Mouse (Mus musculus) stomach, embryonic 14.5 days (tissue): ENCODE data around the gene U2af1. TPM values are rescaled to one million over a fixed set of nuclear protein-coding genes. Genes with fewer than 3 reads are reported as not detected.
"Not testable (repeated sequence)": the region's sequence is repeated elsewhere in the genome, so short reads cannot be mapped to it uniquely, and the experiment has no call there.

ENCODE experiments used
- ATAC-seq: fragments of 200-750 bp; cut with Nextera tagmentation; 2 replicates; pipeline ENCODE4 v1.8.0; 2017; ENCODE audit warnings: low read depth, moderate TSS enrichment; ENCODE audit not compliant: insufficient number of reproducible peaks, insufficient read depth, low FRiP score
- H3K27ac ChIP-seq: fragments of 300-500 bp; sonication (generic); 2 replicates; pipeline ENCODE4 v1.5.1; 2014; ENCODE audit warnings: mild to moderate bottlenecking, low read length, moderate library complexity, mixed read lengths
- H3K27me3 ChIP-seq: fragments of 300-500 bp; sonication (generic); 2 replicates; pipeline ENCODE4 v1.6.1; 2014; ENCODE audit warnings: low read length, control low read depth, mixed read lengths; ENCODE audit not compliant: control insufficient read depth, insufficient read depth
- H3K36me3 ChIP-seq: fragments of 300-500 bp; sonication (generic); 2 replicates; pipeline ENCODE4 v1.6.1; 2014; ENCODE audit warnings: mild to moderate bottlenecking, control low read depth, low read length, moderate library complexity, mixed read lengths; ENCODE audit not compliant: control insufficient read depth, insufficient read depth
- H3K4me1 ChIP-seq: fragments of 300-500 bp; sonication (generic); 2 replicates; pipeline ENCODE4 v1.6.1; 2014; ENCODE audit warnings: low read length, control low read depth, mixed read lengths; ENCODE audit not compliant: control insufficient read depth, insufficient read depth
- H3K4me2 ChIP-seq: fragments of 300-500 bp; sonication (generic); replicated peaks from 2 replicates; pipeline ENCODE4 v1.6.1; 2014; ENCODE audit warnings: low read depth, low read length, control low read depth
- H3K4me3 ChIP-seq: fragments of 300-500 bp; sonication (generic); 2 replicates; pipeline ENCODE4 v1.5.1; 2014; ENCODE audit warnings: low read depth, low read length, control low read depth
- H3K9ac ChIP-seq: fragments of 300-500 bp; sonication (generic); replicated peaks from 2 replicates; pipeline ENCODE4 v1.6.1; 2014; ENCODE audit warnings: low read depth, mild to moderate bottlenecking, control low read depth, low read length, moderate library complexity, mixed read lengths
- H3K9me3 ChIP-seq: fragments of 300-500 bp; sonication (generic); 2 replicates; pipeline ENCODE4 v1.6.1; 2016; ENCODE audit warnings: low read depth, low read length, control low read depth; ENCODE audit not compliant: control insufficient read depth
- WGBS: fragments of 180-500 bp; shearing (Covaris S2); extraction: QIAGEN DNeasy Blood & Tissue Kit; methylation state at CpG from one replicate; pipeline ENCODE4 v1.1.7; 2014; 5-methylcytosine and 5-hydroxymethylcytosine counted together
- polyA plus RNA-seq: library from polyadenylated mRNA; unstranded; fragments of >200 nt; fragmentation: Nextera tagmentation; extraction: Ambion mirVana; gene quantifications from 2 replicates; pipeline ENCODE4 v1.2.1, GENCODE M21; 2014

U2af1 gene
- polyA plus RNA-seq, 1 experiment from 2014 or later: 165 TPM

DNA sequence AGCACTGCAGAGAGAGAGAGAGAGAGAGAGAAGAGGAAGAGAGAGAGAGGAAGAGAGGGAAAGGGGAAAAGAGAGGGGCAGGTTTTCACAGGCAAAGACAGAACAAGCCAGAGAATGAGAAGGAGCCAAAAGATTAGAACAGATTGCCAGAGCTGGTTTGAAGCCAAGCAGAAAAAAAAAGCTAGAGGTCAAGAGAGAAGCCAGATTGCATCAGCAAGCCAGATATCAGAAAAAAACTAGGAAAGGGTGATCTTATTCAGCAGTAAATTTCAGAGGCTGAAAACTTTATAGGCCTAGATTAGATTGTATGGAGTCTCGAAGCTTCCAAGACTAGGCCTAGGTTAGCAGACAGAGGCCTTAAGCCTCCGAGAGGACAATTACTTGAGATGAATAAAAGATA is 30.7 kb downstream of the U2af1 start:
- H3K4me2 ChIP-seq: no peak overlapping the region
- no peaks in the 10 kb centered on the region for H3K4me1 ChIP-seq
- no peaks in the 10 kb centered on the region for H3K27me3 ChIP-seq
- WGBS: 95% methylated on average over 2 of the region's 2 CpGs
- H3K4me3 ChIP-seq: no peak overlapping the region
- H3K9me3 ChIP-seq: no peaks in the 10 kb centered on the region
- no peak for ATAC-seq
- no peaks in the 10 kb centered on the region for H3K36me3 ChIP-seq
- H3K9ac ChIP-seq: no peak overlapping the region
- no peak overlapping the region for H3K27ac ChIP-seq

DNA sequence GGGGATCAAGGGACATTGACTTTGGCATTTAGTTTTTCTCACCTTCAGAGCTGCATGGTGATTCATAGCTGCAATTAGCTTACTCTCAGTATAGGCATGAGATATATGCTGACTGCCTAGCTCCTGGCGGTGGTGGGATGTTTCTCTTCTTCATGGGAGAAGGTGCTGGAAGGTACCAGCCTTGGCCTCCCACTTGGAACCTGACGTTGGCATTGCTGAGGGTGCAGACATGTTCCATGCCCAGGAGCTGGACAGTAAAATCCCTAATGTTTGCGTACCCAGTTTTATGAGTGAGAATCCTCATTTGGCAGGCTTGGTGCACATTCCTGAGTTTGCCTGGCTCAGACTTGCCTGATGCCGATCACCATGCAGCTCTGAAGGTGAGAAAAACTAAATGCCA is 35.6 kb downstream of the U2af1 start:
- H3K9ac ChIP-seq: no peak overlapping the region
- no peak overlapping the region for H3K4me2 ChIP-seq
- H3K27me3 ChIP-seq: no peaks in the 10 kb centered on the region
- no peaks in the 10 kb centered on the region for H3K4me1 ChIP-seq
- WGBS: 88% methylated on average over 4 of the region's 4 CpGs
- no peaks in the 10 kb centered on the region for H3K9me3 ChIP-seq
- no peak overlapping the region for H3K27ac ChIP-seq
- no peaks in the 10 kb centered on the region for H3K36me3 ChIP-seq
- ATAC-seq: no peak
- no peak overlapping the region for H3K4me3 ChIP-seq

DNA sequence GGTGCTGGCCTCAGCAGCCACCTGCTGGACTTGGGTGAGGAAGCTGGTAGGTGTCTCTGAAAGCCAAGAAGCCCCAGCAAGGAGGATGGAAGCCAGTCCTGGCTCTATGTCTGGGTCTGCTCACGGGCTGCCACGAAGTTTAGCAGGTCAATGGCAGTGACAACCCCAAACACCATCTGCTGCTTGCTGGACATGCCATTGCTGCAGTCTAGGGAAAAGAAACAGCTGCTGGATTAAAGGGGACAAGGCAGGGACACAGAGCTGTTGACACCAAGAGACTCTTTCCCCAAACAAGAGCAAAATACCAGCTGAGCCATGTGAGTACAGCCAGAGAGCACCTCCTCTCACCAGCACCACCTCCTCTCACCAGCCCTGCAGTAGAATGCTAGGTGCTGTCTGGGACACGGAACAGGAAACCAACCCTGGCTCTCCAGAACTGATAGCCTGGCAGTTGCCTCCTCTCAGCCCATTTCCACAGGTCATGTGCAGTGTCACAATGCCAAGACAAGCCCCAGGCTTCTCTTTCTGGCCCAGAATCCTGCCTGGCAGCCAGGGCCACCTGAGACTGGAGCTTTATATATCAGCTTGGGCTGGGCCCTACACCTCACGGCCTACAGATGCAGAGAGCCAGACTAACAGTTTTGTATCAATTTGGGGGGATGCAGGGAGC is 45.5 kb downstream of the U2af1 start:
- no peak for ATAC-seq
- Histone ChIP-seq H3K27me3 (no peaks in the 10 kb centered on the region), H3K4me2 (no peak overlapping the region), H3K4me1 (no peaks in the 10 kb centered on the region), H3K36me3 (no peaks in the 10 kb centered on the region; the same call in 1 of the 2 replicates), H3K4me3 (no peak overlapping the region), H3K27ac (no peak overlapping the region), H3K9me3 (no peaks in the 10 kb centered on the region), H3K9ac (no peak overlapping the region)
- 75% methylated on average over 4 of the region's 4 CpGs for WGBS

DNA sequence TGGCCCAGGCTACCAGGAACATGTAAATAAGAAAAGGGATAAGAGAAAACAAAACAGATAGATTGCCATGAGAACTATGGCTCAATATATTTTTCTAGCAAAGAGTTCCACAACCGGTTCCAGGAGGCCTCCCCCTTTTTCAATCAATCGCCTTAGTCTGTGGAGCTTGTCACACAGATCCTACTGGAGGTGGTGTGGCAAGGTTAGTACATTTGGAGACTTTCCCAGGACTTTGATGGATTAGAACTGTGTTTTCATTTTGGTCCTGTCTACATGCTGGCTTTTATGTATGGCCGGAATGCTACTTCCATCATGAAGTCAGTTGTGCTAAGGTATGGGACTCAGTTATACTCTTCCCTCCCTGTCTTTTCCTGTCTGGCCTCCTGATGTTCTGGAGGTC is 48.8 kb downstream of the U2af1 start:
- H3K4me2 ChIP-seq: no peak overlapping the region
- peaks cover 11% of the 10 kb centered on the region; the same call in 1 of the 2 replicates for H3K36me3 ChIP-seq
- no peaks in the 10 kb centered on the region for H3K4me1 ChIP-seq
- ATAC-seq: no peak
- H3K9me3 ChIP-seq: no peaks in the 10 kb centered on the region
- no peak overlapping the region for H3K4me3 ChIP-seq
- WGBS: 84% methylated on average over 3 of the region's 3 CpGs
- H3K9ac ChIP-seq: no peak overlapping the region
- H3K27ac ChIP-seq: no peak overlapping the region
- no peaks in the 10 kb centered on the region for H3K27me3 ChIP-seq

DNA sequence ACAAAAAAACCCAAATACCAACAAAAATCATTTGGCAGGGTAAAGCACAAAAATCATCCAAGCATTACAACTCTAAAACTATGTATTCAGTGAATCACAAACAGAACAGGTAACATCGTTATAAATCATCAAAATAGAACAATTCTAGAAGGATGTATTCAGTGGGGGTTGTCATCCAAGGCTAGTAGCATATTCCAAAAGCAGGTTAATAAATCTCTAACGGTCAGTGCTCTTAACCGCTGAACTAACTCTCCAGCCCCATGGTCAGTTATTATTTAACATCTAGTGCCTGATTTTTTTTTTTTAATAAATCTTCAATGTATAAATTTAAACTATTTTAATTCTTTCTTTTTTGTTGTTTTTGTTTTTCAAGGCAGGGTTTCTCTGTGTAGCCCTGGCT is 49.5 kb downstream of the U2af1 start:
- WGBS: 91% methylated on average over 3 of the region's 3 CpGs
- not testable (repeated sequence) for H3K9ac ChIP-seq, H3K9me3 ChIP-seq, H3K4me2 ChIP-seq, H3K4me3 ChIP-seq, ATAC-seq, H3K27me3 ChIP-seq, H3K4me1 ChIP-seq, H3K27ac ChIP-seq
- H3K36me3 ChIP-seq: peaks cover 15% of the 10 kb centered on the region; the same call in 1 of the 2 replicates

DNA sequence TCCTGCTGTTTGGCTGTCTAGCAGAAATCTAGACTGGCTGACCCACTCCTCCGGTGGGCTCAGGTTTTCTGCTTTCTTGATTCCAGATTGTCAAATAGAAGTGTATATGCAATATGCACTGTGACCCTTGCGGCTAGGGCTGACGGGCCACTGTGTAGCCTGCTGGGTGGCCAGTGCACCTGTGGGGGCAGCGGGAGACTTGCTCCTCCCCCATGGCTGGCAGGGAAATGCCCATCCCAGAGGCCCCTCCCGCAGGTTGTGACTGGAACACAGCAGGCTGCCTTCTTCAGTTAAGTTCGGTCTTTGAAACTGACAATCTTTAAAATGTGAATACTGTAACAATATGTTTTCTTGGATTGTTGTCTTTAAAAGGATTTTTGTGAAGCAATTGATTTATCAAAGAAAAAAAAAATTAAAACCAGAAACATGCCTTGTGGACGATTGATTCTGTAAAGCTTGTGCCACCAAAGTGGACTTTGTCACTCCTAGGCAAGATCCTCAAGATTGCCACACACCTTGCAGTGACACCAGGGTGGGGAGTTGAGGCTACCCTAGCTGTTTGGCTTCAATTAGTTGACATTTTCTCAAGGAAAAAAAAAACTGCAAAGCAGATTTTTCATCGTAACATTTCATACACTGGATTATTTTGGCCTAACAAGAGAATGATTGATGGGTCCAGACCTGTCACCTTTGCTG is 51.3 kb downstream of the U2af1 start:
- WGBS: 75% methylated on average over 8 of the region's 8 CpGs
- Histone ChIP-seq H3K4me2 (no peak overlapping the region), H3K9ac (no peak overlapping the region), H3K4me3 (no peak overlapping the region), H3K27me3 (no peaks in the 10 kb centered on the region), H3K9me3 (no peaks in the 10 kb centered on the region), H3K27ac (no peak overlapping the region), H3K4me1 (no peaks in the 10 kb centered on the region), H3K36me3 (peaks cover 27% of the 10 kb centered on the region)
- ATAC-seq: no peak

DNA sequence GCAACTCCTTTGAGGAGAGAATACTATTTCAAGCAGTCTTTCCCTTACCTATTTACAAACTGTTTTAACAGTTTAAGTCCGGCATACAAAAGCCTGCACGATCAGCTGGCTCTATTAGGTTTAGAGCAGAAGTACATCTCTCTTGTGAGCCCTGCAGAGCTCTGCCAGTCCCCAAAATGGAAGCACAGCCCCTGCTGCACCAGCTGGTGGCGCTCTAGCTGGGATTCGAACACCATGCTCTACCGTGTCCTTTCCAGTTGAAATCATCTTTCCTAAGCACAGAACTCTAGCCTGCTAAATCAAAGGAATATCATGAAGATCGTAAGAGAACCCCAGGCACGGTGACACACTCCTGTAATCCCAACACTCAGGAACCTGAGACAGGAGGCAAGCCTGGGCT is 52.3 kb downstream of the U2af1 start:
- Histone ChIP-seq H3K27me3 (no peaks in the 10 kb centered on the region), H3K4me2 (no peak overlapping the region), H3K9me3 (no peaks in the 10 kb centered on the region), H3K4me3 (no peak overlapping the region), H3K9ac (no peak overlapping the region), H3K27ac (no peak overlapping the region), H3K4me1 (no peaks in the 10 kb centered on the region), H3K36me3 (peaks cover 31% of the 10 kb centered on the region)
- no peak for ATAC-seq
- WGBS: 85% methylated on average over 7 of the region's 7 CpGs

DNA sequence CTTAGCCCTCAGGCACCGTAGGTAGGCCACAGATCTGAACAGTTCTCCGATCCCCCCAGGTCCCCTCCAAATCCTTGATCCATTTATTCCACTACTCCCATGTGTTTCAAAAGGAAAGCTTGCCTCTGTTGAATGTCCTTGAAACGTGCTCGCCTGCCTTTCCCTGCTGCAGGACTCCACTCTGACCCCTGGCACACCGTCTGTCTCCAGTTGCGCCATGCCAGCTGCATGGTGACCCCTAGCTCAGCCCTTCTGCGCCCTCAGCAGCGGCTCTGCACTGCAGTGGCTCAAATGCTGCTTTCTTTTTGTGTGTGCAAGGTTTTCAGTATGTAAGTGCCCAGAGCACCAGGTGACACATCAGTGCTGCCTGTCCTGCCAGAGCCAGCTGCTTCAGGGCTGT is 60.1 kb downstream of the U2af1 start:
- H3K36me3 ChIP-seq: peaks cover 60% of the 10 kb centered on the region
- H3K4me1 ChIP-seq: no peaks in the 10 kb centered on the region
- H3K9me3 ChIP-seq: no peaks in the 10 kb centered on the region
- 88% methylated on average over 8 of the region's 8 CpGs for WGBS
- H3K9ac ChIP-seq: no peak overlapping the region
- ATAC-seq: no peak
- no peak overlapping the region for H3K4me2 ChIP-seq
- no peak overlapping the region for H3K27ac ChIP-seq
- no peaks in the 10 kb centered on the region for H3K27me3 ChIP-seq
- H3K4me3 ChIP-seq: no peak overlapping the region
